Mouse (Mus musculus): ENCODE results near the gene 4930544D05Rik. TPM values are rescaled to one million over a fixed set of nuclear protein-coding genes. Genes with fewer than 3 reads are reported as not detected.

4930544D05Rik gene
- polyA plus RNA-seq, 1 experiment = 775 TPM

DNA sequence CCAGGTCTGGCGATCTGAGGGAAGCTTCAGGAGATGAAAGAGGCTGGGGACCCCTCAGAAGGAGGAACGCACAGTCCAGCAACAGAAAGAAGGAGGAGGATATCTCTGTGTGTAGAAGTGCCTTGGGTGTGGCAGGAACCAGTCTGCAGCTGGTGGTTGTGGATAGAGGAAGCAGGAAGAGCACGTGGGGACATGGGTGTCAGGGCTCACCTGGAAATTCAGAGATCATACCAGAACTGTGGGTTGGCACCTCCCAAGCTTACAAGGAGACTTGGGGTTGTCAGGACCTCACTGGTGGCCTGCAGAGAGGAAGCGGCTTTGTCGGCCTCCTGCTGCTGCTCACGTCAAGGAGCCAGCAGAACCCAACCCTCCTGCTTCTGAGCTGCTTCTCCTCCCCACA lies 18.3 kb upstream of the 4930544D05Rik start:
- H3K4me3 ChIP-seq (ENCODE audit: control insufficient read depth, low read depth, low read length) = no peak overlapping the region
- H3K4me1 ChIP-seq (ENCODE audit: control insufficient read depth, insufficient read depth, low read length) = no peaks in the 10 kb centered on the region
- H3K27me3 ChIP-seq (ENCODE audit: control insufficient read depth, insufficient read depth, low read length) = no peaks in the 10 kb centered on the region
- no peak overlapping the region for H3K27ac ChIP-seq (ENCODE audit: control insufficient read depth, insufficient read depth, low read depth, low read length)
- TF ChIP-seq CTCF (IDR thresholded peaks at IDR 0.05; ENCODE audit: control insufficient read depth, insufficient read depth, insufficient replicate concordance, low read depth, low read length) (no peak), POLR2A (IDR thresholded peaks at IDR 0.05; ENCODE audit: control insufficient read depth, low read depth, low read length) (no peak)
- no peaks in the 10 kb centered on the region; the same call in 1 of the 2 replicates for H3K36me3 ChIP-seq (ENCODE audit: control insufficient read depth, insufficient read depth, low read length)

DNA sequence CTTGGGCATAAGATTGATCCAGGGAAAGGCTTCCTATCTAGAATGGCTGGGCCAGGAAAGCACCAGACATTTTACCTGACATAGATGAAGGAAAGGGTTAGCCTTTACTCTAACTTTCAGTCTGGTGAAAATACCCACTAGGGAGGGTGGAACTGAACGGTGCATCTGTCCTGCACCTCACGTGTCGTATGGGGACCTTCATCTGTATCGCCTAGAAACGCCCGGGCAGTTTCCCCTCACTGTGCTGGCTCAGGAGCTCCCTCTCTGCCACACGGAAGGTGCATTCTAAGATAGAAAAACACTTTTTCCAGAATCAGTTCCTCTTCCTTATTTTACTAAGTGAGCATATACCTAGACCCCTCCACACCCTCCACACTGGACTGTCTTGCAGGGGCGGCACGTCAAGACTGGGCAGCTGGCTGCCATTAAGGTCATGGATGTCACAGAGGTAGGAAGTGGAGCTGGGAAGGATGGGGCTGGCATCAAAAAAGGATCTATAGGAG lies 17.1 kb upstream of the 4930544D05Rik start:
- Histone ChIP-seq H3K36me3 (ENCODE audit: control insufficient read depth, insufficient read depth, low read length) (no peaks in the 10 kb centered on the region; the same call in 1 of the 2 replicates), H3K4me3 (ENCODE audit: control insufficient read depth, low read depth, low read length) (no peak overlapping the region), H3K27me3 (ENCODE audit: control insufficient read depth, insufficient read depth, low read length) (no peaks in the 10 kb centered on the region), H3K4me1 (ENCODE audit: control insufficient read depth, insufficient read depth, low read length) (no peaks in the 10 kb centered on the region), H3K27ac (ENCODE audit: control insufficient read depth, insufficient read depth, low read depth, low read length) (no peak overlapping the region)
- TF ChIP-seq POLR2A (IDR thresholded peaks at IDR 0.05; ENCODE audit: control insufficient read depth, low read depth, low read length) (no peak), CTCF (IDR thresholded peaks at IDR 0.05; ENCODE audit: control insufficient read depth, insufficient read depth, insufficient replicate concordance, low read depth, low read length) (no peak)

DNA sequence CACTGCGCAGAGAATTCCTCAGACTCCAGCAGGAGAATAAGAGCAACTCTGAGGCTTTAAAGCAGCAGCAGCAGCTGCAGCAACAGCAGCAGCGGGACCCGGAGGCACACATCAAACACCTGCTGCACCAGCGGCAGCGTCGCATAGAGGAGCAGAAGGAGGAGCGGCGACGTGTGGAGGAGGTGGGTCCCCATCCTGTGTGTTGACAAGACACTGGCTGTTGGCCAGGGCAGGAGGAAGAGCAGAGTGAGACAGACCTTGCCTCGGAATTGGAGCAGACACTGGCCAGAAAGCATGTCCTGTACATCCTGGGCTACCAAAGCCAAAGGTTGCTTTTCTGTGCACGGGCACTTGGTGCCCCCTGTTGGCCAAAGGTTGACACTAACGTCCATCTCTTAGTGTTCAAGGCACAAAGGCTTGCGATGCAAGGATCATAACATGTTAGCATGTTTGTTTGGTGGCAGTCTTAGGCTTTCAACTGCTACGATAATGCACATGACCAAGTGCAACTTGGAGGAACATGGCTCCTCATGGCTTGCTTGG lies 10.6 kb upstream of the 4930544D05Rik start:
- Histone ChIP-seq H3K4me3 (ENCODE audit: control insufficient read depth, low read depth, low read length) (no peak overlapping the region), H3K4me1 (ENCODE audit: control insufficient read depth, insufficient read depth, low read length) (no peaks in the 10 kb centered on the region), H3K36me3 (ENCODE audit: control insufficient read depth, insufficient read depth, low read length) (no peaks in the 10 kb centered on the region; the same call in 1 of the 2 replicates), H3K27ac (ENCODE audit: control insufficient read depth, insufficient read depth, low read depth, low read length) (no peak overlapping the region), H3K27me3 (ENCODE audit: control insufficient read depth, insufficient read depth, low read length) (no peaks in the 10 kb centered on the region)
- TF ChIP-seq POLR2A (IDR thresholded peaks at IDR 0.05; ENCODE audit: control insufficient read depth, low read depth, low read length) = no peak
- peak; percentile 73; the same call in 1 of the 2 replicates for TF ChIP-seq CTCF (IDR thresholded peaks at IDR 0.05; ENCODE audit: control insufficient read depth, insufficient read depth, insufficient replicate concordance, low read depth, low read length)

DNA sequence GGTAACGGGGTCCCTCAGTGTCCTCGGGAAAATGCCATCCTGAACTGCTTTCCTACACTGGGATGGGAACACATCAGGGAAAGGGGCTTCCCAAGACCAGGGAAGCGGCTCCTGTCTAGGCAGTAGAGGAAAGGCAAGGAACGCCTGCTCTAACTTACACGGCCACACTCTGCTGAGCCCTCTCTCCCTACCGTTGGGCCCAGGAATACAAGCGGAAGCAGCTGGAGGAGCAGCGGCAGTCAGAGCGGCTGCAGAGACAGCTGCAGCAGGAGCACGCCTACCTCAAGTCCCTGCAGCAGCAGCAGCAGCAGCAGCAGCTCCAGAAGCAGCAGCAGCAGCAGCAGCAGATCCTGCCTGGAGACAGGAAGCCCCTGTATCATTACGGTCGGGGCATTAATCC lies 8.9 kb upstream of the 4930544D05Rik start:
- no peaks in the 10 kb centered on the region for H3K27me3 ChIP-seq (ENCODE audit: control insufficient read depth, insufficient read depth, low read length)
- TF ChIP-seq CTCF (IDR thresholded peaks at IDR 0.05; ENCODE audit: control insufficient read depth, insufficient read depth, insufficient replicate concordance, low read depth, low read length) (no peak), POLR2A (IDR thresholded peaks at IDR 0.05; ENCODE audit: control insufficient read depth, low read depth, low read length) (no peak)
- no peaks in the 10 kb centered on the region for H3K4me1 ChIP-seq (ENCODE audit: control insufficient read depth, insufficient read depth, low read length)
- no peak overlapping the region for H3K4me3 ChIP-seq (ENCODE audit: control insufficient read depth, low read depth, low read length)
- no peak overlapping the region for H3K27ac ChIP-seq (ENCODE audit: control insufficient read depth, insufficient read depth, low read depth, low read length)
- H3K36me3 ChIP-seq (ENCODE audit: control insufficient read depth, insufficient read depth, low read length) = no peaks in the 10 kb centered on the region; the same call in 1 of the 2 replicates

DNA sequence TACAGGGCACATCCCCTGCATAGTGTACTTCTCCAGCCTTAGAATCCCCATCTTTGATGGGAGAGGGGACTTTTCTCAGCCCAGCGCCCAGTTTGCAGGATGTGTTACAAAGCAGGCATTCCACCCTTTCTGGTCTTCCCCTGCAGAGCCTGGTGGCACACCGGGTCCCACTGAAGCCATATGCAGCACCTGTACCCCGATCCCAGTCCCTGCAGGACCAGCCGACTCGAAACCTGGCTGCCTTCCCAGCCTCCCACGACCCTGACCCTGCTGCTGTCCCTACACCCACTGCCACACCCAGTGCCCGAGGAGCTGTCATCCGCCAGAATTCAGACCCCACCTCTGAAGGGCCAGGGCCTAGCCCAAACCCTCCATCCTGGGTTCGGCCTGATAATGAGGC lies 8.0 kb upstream of the 4930544D05Rik start:
- H3K4me1 ChIP-seq (ENCODE audit: control insufficient read depth, insufficient read depth, low read length) = no peaks in the 10 kb centered on the region

DNA sequence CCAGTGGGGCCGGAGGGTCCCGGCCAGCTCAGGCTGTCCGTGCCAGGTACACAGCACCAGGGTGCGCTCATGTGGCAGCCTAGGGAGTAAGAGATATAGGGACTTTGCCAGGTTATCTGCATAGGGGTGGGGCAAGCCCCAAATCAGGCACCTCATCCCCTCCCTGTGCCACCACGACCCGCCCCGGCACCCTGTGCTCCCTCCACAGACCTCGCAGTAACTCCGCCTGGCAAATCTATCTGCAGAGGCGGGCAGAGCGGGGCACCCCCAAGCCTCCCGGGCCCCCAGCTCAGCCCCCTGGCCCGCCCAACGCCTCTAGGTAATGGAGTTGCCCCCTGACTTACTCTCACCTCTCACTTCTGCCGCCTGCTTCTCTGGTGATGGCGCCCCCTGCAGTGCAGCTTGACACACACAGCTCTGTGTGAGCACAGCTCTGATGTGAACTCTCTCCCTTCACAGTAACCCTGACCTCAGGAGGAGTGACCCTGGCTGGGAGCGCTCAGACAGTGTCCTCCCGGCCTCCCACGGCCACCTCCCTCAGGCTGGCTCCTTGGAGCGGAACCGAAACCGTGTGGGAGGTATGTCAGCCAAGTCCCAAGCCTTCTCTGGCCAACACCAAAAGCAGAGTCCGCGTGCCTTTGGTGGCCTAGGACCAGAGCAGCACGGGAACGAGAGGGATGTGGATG lies 7.1 kb upstream of the 4930544D05Rik start:
- H3K27ac ChIP-seq (ENCODE audit: control insufficient read depth, insufficient read depth, low read depth, low read length) = no peak overlapping the region
- H3K36me3 ChIP-seq (ENCODE audit: control insufficient read depth, insufficient read depth, low read length) = no peaks in the 10 kb centered on the region; the same call in 1 of the 2 replicates
- no peaks in the 10 kb centered on the region for H3K27me3 ChIP-seq (ENCODE audit: control insufficient read depth, insufficient read depth, low read length)
- TF ChIP-seq CTCF (IDR thresholded peaks at IDR 0.05; ENCODE audit: control insufficient read depth, insufficient read depth, insufficient replicate concordance, low read depth, low read length) (peak; percentile 42; the same call in 1 of the 2 replicates), POLR2A (IDR thresholded peaks at IDR 0.05; ENCODE audit: control insufficient read depth, low read depth, low read length) (no peak)
- H3K4me3 ChIP-seq (ENCODE audit: control insufficient read depth, low read depth, low read length) = no peak overlapping the region
- H3K4me1 ChIP-seq (ENCODE audit: control insufficient read depth, insufficient read depth, low read length) = no peaks in the 10 kb centered on the region

More for the DNA sequence above, 8.0 kb upstream of the 4930544D05Rik start:
- TF ChIP-seq CTCF (IDR thresholded peaks at IDR 0.05; ENCODE audit: control insufficient read depth, insufficient read depth, insufficient replicate concordance, low read depth, low read length) (no peak), POLR2A (IDR thresholded peaks at IDR 0.05; ENCODE audit: control insufficient read depth, low read depth, low read length) (no peak)
- Histone ChIP-seq H3K36me3 (ENCODE audit: control insufficient read depth, insufficient read depth, low read length) (no peaks in the 10 kb centered on the region; the same call in 1 of the 2 replicates), H3K27me3 (ENCODE audit: control insufficient read depth, insufficient read depth, low read length) (no peaks in the 10 kb centered on the region), H3K4me3 (ENCODE audit: control insufficient read depth, low read depth, low read length) (no peak overlapping the region), H3K27ac (ENCODE audit: control insufficient read depth, insufficient read depth, low read depth, low read length) (no peak overlapping the region)

DNA sequence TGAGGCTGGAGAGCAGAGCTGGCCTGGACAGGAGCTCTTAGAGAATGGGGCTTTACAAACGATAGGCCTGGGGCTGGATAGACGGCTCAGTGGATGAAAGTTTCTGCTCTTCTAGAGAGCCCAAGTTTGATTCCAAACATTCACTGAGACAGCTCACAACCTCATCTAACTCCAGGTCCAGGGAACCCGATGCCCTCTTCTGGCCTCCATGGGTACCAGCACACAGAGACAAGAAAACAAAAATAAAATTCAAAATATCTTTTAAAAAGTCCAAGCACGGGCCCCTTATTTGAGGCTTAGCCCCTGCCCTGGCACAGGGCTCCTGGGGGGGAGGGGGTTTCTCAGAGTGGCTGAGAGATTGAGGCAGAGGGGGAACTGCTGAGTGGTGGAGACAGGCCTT lies 4.9 kb upstream of the 4930544D05Rik start:
- no peak overlapping the region for H3K27ac ChIP-seq (ENCODE audit: control insufficient read depth, insufficient read depth, low read depth, low read length)
- peaks cover 7% of the 10 kb centered on the region for H3K4me1 ChIP-seq (ENCODE audit: control insufficient read depth, insufficient read depth, low read length)
- no peaks in the 10 kb centered on the region for H3K27me3 ChIP-seq (ENCODE audit: control insufficient read depth, insufficient read depth, low read length)
- H3K4me3 ChIP-seq (ENCODE audit: control insufficient read depth, low read depth, low read length) = no peak overlapping the region
- H3K36me3 ChIP-seq (ENCODE audit: control insufficient read depth, insufficient read depth, low read length) = no peaks in the 10 kb centered on the region; the same call in 1 of the 2 replicates
- TF ChIP-seq CTCF (IDR thresholded peaks at IDR 0.05; ENCODE audit: control insufficient read depth, insufficient read depth, insufficient replicate concordance, low read depth, low read length) (no peak), POLR2A (IDR thresholded peaks at IDR 0.05; ENCODE audit: control insufficient read depth, low read depth, low read length) (no peak)
